15 mouse cellular contexts compared by ENCODE assay signal in the genomic region with DNA sequence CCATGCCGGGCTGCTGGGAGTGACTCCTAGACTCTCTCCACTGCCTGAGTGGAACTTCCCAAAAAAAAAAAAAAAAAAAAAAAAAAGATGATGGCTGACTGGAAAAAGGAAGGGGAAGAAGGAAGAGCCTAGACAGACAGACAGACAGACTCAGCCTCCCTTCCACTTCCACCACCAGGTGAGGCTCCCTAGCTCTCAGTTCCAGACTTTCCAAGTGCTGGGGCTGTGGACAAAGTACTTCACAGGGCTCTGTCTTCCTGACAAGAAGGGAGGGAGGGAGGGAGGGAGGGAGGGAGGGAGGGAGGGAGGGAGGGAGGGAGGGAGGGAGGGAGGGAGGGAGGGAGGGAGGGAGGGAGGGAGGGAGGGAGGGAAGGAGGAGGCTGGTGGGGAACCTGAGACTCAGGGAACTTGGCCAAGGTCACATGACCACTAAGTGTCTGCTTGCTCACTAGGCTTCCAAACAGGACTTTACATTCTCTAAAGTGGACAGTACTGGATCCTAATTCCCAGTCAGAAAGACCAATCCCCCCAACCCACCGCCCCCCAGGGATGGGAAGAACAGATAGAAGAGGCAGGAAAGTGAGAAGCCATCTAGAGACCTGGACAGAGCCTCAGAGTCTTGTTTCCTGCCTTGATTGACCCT. TPM values are rescaled to one million over a fixed set of nuclear protein-coding genes. Genes with fewer than 3 reads are reported as not detected.
DNase-seq lines count a peak whose midpoint lies in the region; ATAC-seq and TF ChIP-seq lines count a peak whose summit lies in the region.
"Had no signal": no experiment of that assay in that cellular context is flagged by ENCODE, and none has a peak within 500 bp of the region (broad histone marks: within the 10 kb centered on the region; RNA-seq: fewer than 3 reads in every experiment).

No protein-coding gene starts in this region.

- peak overlapping the region; percentile 1; the same call in 1 of the 2 replicates for H3K9ac ChIP-seq in ES-Bruce4 (ENCODE audit: low read depth, poor library complexity, severe bottlenecking)
- H3K9ac ChIP-seq in liver, postnatal 0 days (replicated peaks): no peak overlapping the region
- no peak overlapping the region for H3K9ac ChIP-seq in midbrain, embryonic 14.5 days (replicated peaks; ENCODE audit: low read length)
- H3K9ac ChIP-seq: embryonic facial prominence, embryonic 15.5 days; lung, embryonic 14.5 days; midbrain, embryonic 15.5 days had no signal

- H3K36me3 ChIP-seq in ES-Bruce4 (ENCODE audit: control insufficient read depth, insufficient read depth, low read length, poor library complexity, severe bottlenecking): no peaks in the 10 kb centered on the region
- no peaks in the 10 kb centered on the region for H3K36me3 ChIP-seq in liver, postnatal 0 days (replicated peaks; ENCODE audit: insufficient read depth, low read length)
- H3K36me3 ChIP-seq in midbrain, embryonic 14.5 days (ENCODE audit: control insufficient read depth, insufficient read depth, low read length): no peaks in the 10 kb centered on the region
- H3K36me3 ChIP-seq: embryonic facial prominence, embryonic 15.5 days; midbrain, embryonic 15.5 days had no signal

- peak overlapping the region; percentile 63 for H3K4me2 ChIP-seq in liver, postnatal 0 days (ENCODE audit: low read depth, low read length)
- H3K4me2 ChIP-seq in midbrain, embryonic 14.5 days (ENCODE audit: low read length): no peak overlapping the region
- H3K4me2 ChIP-seq: embryonic facial prominence, embryonic 15.5 days; midbrain, embryonic 15.5 days had no signal

- no peaks in the 10 kb centered on the region for H3K27me3 ChIP-seq in ES-Bruce4 (ENCODE audit: control insufficient read depth, insufficient read depth, low read length, poor library complexity, severe bottlenecking)
- H3K27me3 ChIP-seq in liver, postnatal 0 days (ENCODE audit: insufficient read depth, low read length): no peaks in the 10 kb centered on the region
- no peaks in the 10 kb centered on the region for H3K27me3 ChIP-seq in midbrain, embryonic 14.5 days (ENCODE audit: control insufficient read depth, insufficient read depth, low read length)

- TF ChIP-seq EP300 in ES-Bruce4 (IDR thresholded peaks at IDR 0.05; ENCODE audit: insufficient read depth, low read depth, low read length): no peak
- TF ChIP-seq EP300 in liver, postnatal 0 days (IDR thresholded peaks at IDR 0.05; ENCODE audit: low read depth): no peak

- peak; percentile 32 for DNase-seq in lung, postnatal 36 days
- no peak for DNase-seq in lung, adult 18-20 months
- DNase-seq in NIH3T3 (ENCODE audit: low read depth): peak; percentile 68
- DNase-seq in liver, postnatal 0 days: no peak
- DNase-seq in right cerebral cortex, adult 18-20 months: no peak
- no peak for DNase-seq in midbrain, embryonic 14.5 days
- DNase-seq: cerebellum, adult 9-11 months; gastrocnemius, postnatal 25 days had no signal

- ATAC-seq in liver, postnatal 0 days: no peak
- ATAC-seq in midbrain, embryonic 14.5 days (ENCODE audit: low FRiP score, low TSS enrichment): no peak
- ATAC-seq: forebrain, embryonic 14.5 days; midbrain, embryonic 15.5 days had no signal

- peaks cover 9% of the 10 kb centered on the region for H3K4me1 ChIP-seq in ES-Bruce4 (ENCODE audit: control insufficient read depth, insufficient read depth, low read length)
- peaks cover 39% of the 10 kb centered on the region for H3K4me1 ChIP-seq in liver, postnatal 0 days (ENCODE audit: insufficient read depth)
- H3K4me1 ChIP-seq in midbrain, embryonic 14.5 days (ENCODE audit: control insufficient read depth, insufficient read depth, low read length): no peaks in the 10 kb centered on the region

- H3K9me3 ChIP-seq in ES-Bruce4 (replicated peaks; ENCODE audit: control insufficient read depth, insufficient read depth, low read length, poor library complexity, severe bottlenecking): no peaks in the 10 kb centered on the region
- no peaks in the 10 kb centered on the region for H3K9me3 ChIP-seq in liver, postnatal 0 days (ENCODE audit: low read length)
- H3K9me3 ChIP-seq in midbrain, embryonic 14.5 days (ENCODE audit: control insufficient read depth, low read length): no peaks in the 10 kb centered on the region
- H3K9me3 ChIP-seq: embryonic facial prominence, embryonic 15.5 days; midbrain, embryonic 15.5 days had no signal

- no peak for TF ChIP-seq CTCF in ES-Bruce4 (IDR thresholded peaks at IDR 0.05; ENCODE audit: low read depth, low read length)
- no peak for TF ChIP-seq CTCF in liver, postnatal 0 days (IDR thresholded peaks at IDR 0.05; ENCODE audit: low read depth)

- H3K4me3 ChIP-seq in ES-Bruce4 (ENCODE audit: low read depth, low read length): peak overlapping the region; percentile 18; the same call in 1 of the 2 replicates
- H3K4me3 ChIP-seq in liver, postnatal 0 days (ENCODE audit: low read depth, low read length): 0 out of 2 replicates have a peak overlapping the region, but pooled peaks have one; percentile 22
- H3K4me3 ChIP-seq in midbrain, embryonic 14.5 days (replicated peaks; ENCODE audit: low read depth, low read length): no peak overlapping the region
- H3K4me3 ChIP-seq: embryonic facial prominence, embryonic 15.5 days; left cerebral cortex, adult 2 months; midbrain, embryonic 15.5 days had no signal

- H3K27ac ChIP-seq in ES-Bruce4 (ENCODE audit: insufficient read depth, low read length): 0 out of 2 replicates have a peak overlapping the region, but pooled peaks have one; percentile 9
- peak overlapping the region; percentile 86 for H3K27ac ChIP-seq in liver, postnatal 0 days (ENCODE audit: low read depth)
- H3K27ac ChIP-seq in midbrain, embryonic 14.5 days (replicated peaks; ENCODE audit: low read depth, low read length): no peak overlapping the region
- H3K27ac ChIP-seq: left cerebral cortex, adult 2 months; midbrain, embryonic 15.5 days had no signal

- no peak for TF ChIP-seq POLR2A in ES-Bruce4 (IDR thresholded peaks at IDR 0.05; ENCODE audit: insufficient read depth, low read length)

- 37% methylated on average over 2 of the region's 2 CpGs for WGBS in liver, postnatal 0 days (ENCODE audit: insufficient replicate concordance)
- WGBS in midbrain, embryonic 14.5 days: 77% methylated on average over 2 of the region's 2 CpGs

RNA-seq across cellular contexts. Expression of gene Ptpn7, which starts 2.0 kb away (rescaled TPM):
- 1.5 and 1.8 TPM in 2 replicates for polyA plus RNA-seq in ES-Bruce4 (2011; ENCODE audit: insufficient read depth, insufficient read length, low read depth, missing spikeins)
- polyA plus RNA-seq in liver, postnatal 0 days (2015; fragmentation: Nextera tagmentation; extraction: Ambion mirVana): 5.4 and 6.7 TPM in 2 replicates
- polyA plus RNA-seq in midbrain, embryonic 14.5 days (2014; fragmentation: Nextera tagmentation; extraction: Ambion mirVana): 0.27 and 0.62 TPM in 2 replicates

RNA-seq across cellular contexts. Expression of gene Arl8a, which starts 16.1 kb away (rescaled TPM):
- 94.4 and 106 TPM in 2 replicates for polyA plus RNA-seq in ES-Bruce4 (2011; ENCODE audit: insufficient read depth, insufficient read length, low read depth, missing spikeins)
- polyA plus RNA-seq in liver, postnatal 0 days (2015; fragmentation: Nextera tagmentation; extraction: Ambion mirVana): 11.3 and 12.5 TPM in 2 replicates
- 322 and 380 TPM in 2 replicates for polyA plus RNA-seq in midbrain, embryonic 14.5 days (2014; fragmentation: Nextera tagmentation; extraction: Ambion mirVana)

RNA-seq across cellular contexts. Expression of gene Lgr6, which starts 25.4 kb away (rescaled TPM):
- 0.26 and 0.81 TPM in 2 replicates for polyA plus RNA-seq in ES-Bruce4 (2011; ENCODE audit: insufficient read depth, insufficient read length, low read depth, missing spikeins)
- polyA plus RNA-seq in liver, postnatal 0 days (2015; fragmentation: Nextera tagmentation; extraction: Ambion mirVana): 0.06 and 0.32 TPM in 2 replicates
- 0.87 and 0.98 TPM in 2 replicates for polyA plus RNA-seq in midbrain, embryonic 14.5 days (2014; fragmentation: Nextera tagmentation; extraction: Ambion mirVana)

RNA-seq across cellular contexts. Expression of gene Gpr37l1, which starts 37.0 kb away (rescaled TPM):
- not detected in 2 replicates for polyA plus RNA-seq in ES-Bruce4 (2011; ENCODE audit: insufficient read depth, insufficient read length, low read depth, missing spikeins)
- polyA plus RNA-seq in liver, postnatal 0 days (2015; fragmentation: Nextera tagmentation; extraction: Ambion mirVana): not detected in 2 replicates
- polyA plus RNA-seq in midbrain, embryonic 14.5 days (2014; fragmentation: Nextera tagmentation; extraction: Ambion mirVana): 0.30 and 0.34 TPM in 2 replicates
- polyA plus RNA-seq: embryonic facial prominence, embryonic 15.5 days; inflammation-experienced regulatory T-cells, adult 6 months; lung, embryonic 14.5 days had no signal

Comparison
In these comparisons a context has a peak if more than half of its experiments do, and no peak if none do; other contexts are left out.
1. DNase-seq: peak in lung, postnatal 36 days (single experiment) and NIH3T3 (single experiment); none in lung, adult 18-20 months (0 of 2), liver, postnatal 0 days (single experiment), right cerebral cortex, adult 18-20 months (single experiment) and midbrain, embryonic 14.5 days (single experiment).